Comparison of ENCODE assay signal across 14 mouse cellular contexts in the genomic region with DNA sequence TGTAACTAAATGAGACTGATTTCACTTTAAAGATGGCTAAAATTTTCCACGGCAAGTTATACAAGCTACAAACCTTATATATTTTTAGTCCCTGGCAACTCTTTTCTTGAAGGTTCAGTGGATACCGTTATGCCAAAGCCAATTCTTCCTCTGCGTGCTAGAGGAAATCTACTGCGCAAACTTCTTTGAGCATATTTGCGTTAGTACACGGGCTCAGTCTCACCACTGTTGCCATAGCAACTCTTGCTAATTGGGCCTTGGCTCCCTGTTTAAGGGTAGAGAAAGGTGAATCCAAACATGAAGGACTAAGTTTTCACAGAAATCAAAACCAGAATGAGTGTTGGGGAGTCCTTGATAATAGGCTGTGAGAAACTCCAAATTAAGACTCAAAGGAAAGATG.
DNase-seq lines count a peak whose midpoint lies in the region; ATAC-seq lines count a peak whose summit lies in the region.
"Had no signal": no experiment of that assay in that cellular context is flagged by ENCODE, and none has a peak within 500 bp of the region (broad histone marks: within the 10 kb centered on the region; RNA-seq: fewer than 3 reads in every experiment).

No protein-coding gene starts in this region.

- DNase-seq in forebrain, embryonic 11.5 days (ENCODE audit: low spot score): peak; percentile 56
- peak; percentile 51 for DNase-seq in layer of hippocampus, adult 9-11 months
- DNase-seq in layer of hippocampus, adult 11-12 months (ENCODE audit: low spot score): no peak
- DNase-seq in right cerebral cortex, postnatal 10 days (ENCODE audit: low spot score in 2 of 2): peak; percentile 59 to 77
- no peak for DNase-seq in right cerebral cortex, postnatal 14 days
- no peak for DNase-seq in T-cell, adult 2 months (ENCODE audit: low spot score)
- DNase-seq: adrenal gland, adult 8-10 months; cerebellum, postnatal 25 days; liver, postnatal 0 days had no signal

- H3K4me3 ChIP-seq in forebrain, embryonic 11.5 days (ENCODE audit: low read depth, low read length): no peak overlapping the region
- H3K4me3 ChIP-seq in forebrain, embryonic 12.5 days (replicated peaks): no peak overlapping the region
- no peak overlapping the region for H3K4me3 ChIP-seq in neural tube, embryonic 15.5 days (replicated peaks)
- H3K4me3 ChIP-seq: embryonic facial prominence, embryonic 15.5 days had no signal

- no peaks in the 10 kb centered on the region for H3K9me3 ChIP-seq in forebrain, embryonic 11.5 days (ENCODE audit: control insufficient read depth, low read length)
- H3K9me3 ChIP-seq in forebrain, embryonic 12.5 days: no peaks in the 10 kb centered on the region
- H3K9me3 ChIP-seq in neural tube, embryonic 15.5 days (replicated peaks): no peaks in the 10 kb centered on the region
- H3K9me3 ChIP-seq: embryonic facial prominence, embryonic 15.5 days had no signal

- no peak overlapping the region for H3K4me2 ChIP-seq in forebrain, embryonic 11.5 days (ENCODE audit: low read depth, low read length, severe bottlenecking)
- H3K4me2 ChIP-seq in forebrain, embryonic 12.5 days: no peak overlapping the region
- H3K4me2 ChIP-seq in neural tube, embryonic 15.5 days: no peak overlapping the region
- H3K4me2 ChIP-seq: embryonic facial prominence, embryonic 15.5 days had no signal

- H3K9ac ChIP-seq in forebrain, embryonic 11.5 days (ENCODE audit: low read length): no peak overlapping the region
- H3K9ac ChIP-seq in forebrain, embryonic 12.5 days: no peak overlapping the region
- no peak overlapping the region for H3K9ac ChIP-seq in neural tube, embryonic 15.5 days (replicated peaks)
- H3K9ac ChIP-seq: embryonic facial prominence, embryonic 15.5 days; liver, postnatal 0 days had no signal

- H3K4me1 ChIP-seq in forebrain, embryonic 11.5 days (replicated peaks; ENCODE audit: control insufficient read depth, insufficient read depth, low read length): peaks cover 2% of the 10 kb centered on the region; the same call in 1 of the 2 replicates
- peaks cover 12% of the 10 kb centered on the region for H3K4me1 ChIP-seq in forebrain, embryonic 12.5 days
- no peaks in the 10 kb centered on the region; the same call in 1 of the 2 replicates for H3K4me1 ChIP-seq in neural tube, embryonic 15.5 days
- H3K4me1 ChIP-seq: embryonic facial prominence, embryonic 15.5 days had no signal

- no peaks in the 10 kb centered on the region for H3K36me3 ChIP-seq in forebrain, embryonic 11.5 days (ENCODE audit: control insufficient read depth, insufficient read depth, low read length)
- H3K36me3 ChIP-seq in forebrain, embryonic 12.5 days (replicated peaks): no peaks in the 10 kb centered on the region
- H3K36me3 ChIP-seq in neural tube, embryonic 15.5 days: no peaks in the 10 kb centered on the region
- H3K36me3 ChIP-seq: embryonic facial prominence, embryonic 15.5 days had no signal

- no peaks in the 10 kb centered on the region for H3K27me3 ChIP-seq in forebrain, embryonic 11.5 days (ENCODE audit: control insufficient read depth, insufficient read depth, low read length)
- no peaks in the 10 kb centered on the region for H3K27me3 ChIP-seq in forebrain, embryonic 12.5 days
- H3K27me3 ChIP-seq in neural tube, embryonic 15.5 days (replicated peaks): no peaks in the 10 kb centered on the region
- H3K27me3 ChIP-seq: embryonic facial prominence, embryonic 15.5 days had no signal

- no peak overlapping the region for H3K27ac ChIP-seq in forebrain, embryonic 11.5 days (ENCODE audit: low read depth, low read length)
- H3K27ac ChIP-seq in forebrain, embryonic 12.5 days: no peak overlapping the region
- no peak overlapping the region for H3K27ac ChIP-seq in neural tube, embryonic 15.5 days (replicated peaks)
- H3K27ac ChIP-seq: embryonic facial prominence, embryonic 15.5 days; macrophage had no signal

- ATAC-seq in forebrain, embryonic 11.5 days (replicated peaks; ENCODE audit: low FRiP score): no peak
- no peak for ATAC-seq in forebrain, embryonic 12.5 days (ENCODE audit: low FRiP score)
- ATAC-seq in neural tube, embryonic 15.5 days (ENCODE audit: low FRiP score): no peak
- ATAC-seq: inflammation-experienced regulatory T-cells, adult 6 months; liver, postnatal 0 days had no signal

- WGBS in forebrain, embryonic 11.5 days: 64% methylated on average over 6 of the region's 6 CpGs
- WGBS in forebrain, embryonic 12.5 days: 50% methylated on average over 6 of the region's 6 CpGs
- 65% methylated on average over 6 of the region's 6 CpGs for WGBS in neural tube, embryonic 15.5 days

Comparison
In these comparisons a context has a peak if more than half of its experiments do, and no peak if none do; other contexts are left out.
1. DNase-seq: peak in forebrain, embryonic 11.5 days (single experiment), layer of hippocampus, adult 9-11 months (single experiment) and right cerebral cortex, postnatal 10 days (2 of 2); none in layer of hippocampus, adult 11-12 months (single experiment), right cerebral cortex, postnatal 14 days (single experiment) and T-cell, adult 2 months (single experiment).